Mouse (Mus musculus): ENCODE results near the gene Zfp617. TPM values are rescaled to one million over a fixed set of nuclear protein-coding genes. Genes with fewer than 3 reads are reported as not detected.
"Not testable (repeated sequence)": the region's sequence is repeated elsewhere in the genome, so short reads cannot be mapped to it uniquely, and the experiment has no call there.

Gene Zfp617
- polyA plus RNA-seq, 3 experiments from 2014 or later: 22.2 to 23.1 (median 22.8) TPM

GRCm38 (mm10) chr8:71952961-71953700, 44.7 kb downstream of the Zfp617 start:
- ATAC-seq: not testable (repeated sequence)

GRCm38 (mm10) chr8:71954666-71955065, 46.2 kb downstream of the Zfp617 start:
- no peak for ATAC-seq

DNA sequence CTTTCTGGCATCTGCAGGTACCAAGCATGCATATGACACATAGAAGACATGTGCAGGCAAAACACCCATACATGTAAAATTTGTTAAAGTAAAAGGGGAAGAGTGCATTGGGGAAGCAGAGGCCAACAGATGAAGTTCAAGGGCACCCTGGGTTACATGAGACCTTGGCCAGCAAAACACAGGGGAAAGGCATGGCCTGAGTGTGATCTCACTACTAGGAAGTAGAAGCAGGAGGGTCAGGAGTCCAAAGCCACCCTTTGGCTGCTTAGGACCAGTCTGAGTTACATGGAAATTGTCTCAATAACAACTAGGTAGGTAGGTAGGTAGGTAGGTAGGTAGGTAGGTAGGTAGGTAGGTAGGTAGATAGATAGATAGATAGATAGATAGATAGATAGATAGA, 52.0 kb downstream of the Zfp617 start:
- ATAC-seq: no peak

DNA sequence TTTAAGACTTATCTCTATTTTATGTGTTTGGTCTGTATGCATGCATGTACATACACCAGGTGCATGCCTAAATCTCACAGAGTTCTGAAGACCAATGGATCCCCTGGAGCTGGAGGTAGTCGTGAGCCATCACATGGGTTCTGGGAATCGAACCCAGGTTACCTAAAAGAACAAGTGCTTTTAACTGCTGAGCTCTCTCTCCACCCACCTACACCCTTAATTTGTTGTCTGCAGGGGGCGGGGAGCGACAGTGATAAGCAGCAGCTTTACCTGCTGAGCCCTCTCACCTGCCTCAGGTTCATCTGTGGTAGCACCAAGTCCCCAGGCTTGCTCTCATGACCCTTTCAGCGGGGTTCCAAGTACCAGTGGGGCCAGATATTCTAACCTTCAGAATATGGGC, 53.4 kb downstream of the Zfp617 start:
- ATAC-seq: no peak

- ATAC-seq: no peak
Measured at GRCm38 (mm10) chr8:71964051-71964450, 55.6 kb downstream of the Zfp617 start.

GRCm38 (mm10) chr8:71965166-71965565, 56.7 kb downstream of the Zfp617 start:
- no peak for ATAC-seq

DNA sequence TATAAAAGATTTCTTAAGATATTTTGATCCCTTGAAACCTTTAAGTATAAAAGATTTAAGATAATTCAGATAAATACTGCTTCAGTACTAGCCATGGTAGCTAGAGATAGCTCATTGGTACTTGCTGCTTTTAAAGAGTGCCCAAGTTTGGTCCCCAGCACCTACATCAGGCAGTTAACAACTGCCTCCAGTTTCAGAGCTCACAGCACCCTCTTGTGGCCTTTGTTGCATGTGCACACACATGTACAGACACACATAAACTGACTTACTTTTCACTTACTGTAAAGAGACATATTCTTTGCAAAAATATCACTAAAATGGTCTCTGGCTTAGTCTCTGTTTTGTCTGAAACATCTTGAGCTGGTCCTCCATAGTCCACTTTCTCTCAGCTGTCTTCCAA, 58.0 kb downstream of the Zfp617 start:
- no peak for ATAC-seq

DNA sequence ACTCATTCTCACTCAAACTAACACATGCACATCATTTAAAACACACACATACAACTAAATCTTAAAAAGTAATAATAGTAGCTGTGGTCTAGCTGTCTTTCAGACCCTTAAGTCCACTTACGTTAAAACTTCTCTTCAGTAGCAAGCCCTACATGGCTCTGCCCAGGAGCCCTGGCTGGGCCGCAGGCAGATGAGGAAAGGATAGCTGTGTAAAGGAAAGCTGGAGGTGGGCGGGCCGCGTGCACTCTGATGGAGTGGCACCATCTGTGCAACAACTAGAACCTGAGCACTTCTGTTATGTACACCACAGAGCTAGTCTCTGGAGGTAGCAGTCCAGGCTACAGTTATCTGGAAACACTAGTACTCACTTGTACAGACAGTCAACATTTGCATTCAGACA, 58.8 kb downstream of the Zfp617 start:
- no peak for ATAC-seq

DNA sequence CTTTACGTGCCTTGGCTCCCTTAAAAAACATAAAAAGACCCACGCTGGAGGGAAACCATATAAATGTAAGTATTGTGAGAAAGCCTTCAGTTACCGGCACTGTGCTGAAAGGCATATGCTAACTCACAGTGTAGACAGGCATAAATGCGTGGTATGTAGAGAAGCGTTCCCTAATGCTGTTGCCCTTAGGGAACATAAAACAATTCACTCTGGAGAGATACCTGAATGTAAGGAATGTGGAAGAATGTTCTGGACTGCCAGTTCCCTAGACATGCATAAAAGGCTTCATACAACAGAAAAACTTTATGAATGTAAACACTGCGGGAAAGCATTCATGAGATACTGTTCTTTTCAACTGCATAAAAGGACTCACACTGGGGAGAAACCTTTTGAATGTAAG, 59.7 kb downstream of the Zfp617 start:
- ATAC-seq: no peak

DNA sequence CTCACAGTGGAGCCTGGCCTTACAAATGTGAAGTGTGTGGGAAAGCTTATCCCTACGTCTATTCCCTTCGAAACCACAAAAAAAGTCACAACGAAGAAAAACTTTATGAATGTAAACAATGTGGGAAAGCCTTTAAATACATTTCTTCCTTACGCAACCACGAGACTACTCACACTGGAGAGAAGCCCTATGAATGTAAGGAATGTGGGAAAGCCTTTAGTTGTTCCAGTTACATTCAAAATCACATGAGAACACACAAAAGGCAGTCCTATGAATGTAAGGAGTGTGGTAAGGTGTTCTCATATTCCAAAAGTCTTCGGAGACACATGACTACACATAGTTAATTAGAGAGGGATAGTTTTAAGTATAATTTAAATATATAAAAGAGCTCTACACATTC, 60.2 kb downstream of the Zfp617 start:
- no peak for ATAC-seq

DNA sequence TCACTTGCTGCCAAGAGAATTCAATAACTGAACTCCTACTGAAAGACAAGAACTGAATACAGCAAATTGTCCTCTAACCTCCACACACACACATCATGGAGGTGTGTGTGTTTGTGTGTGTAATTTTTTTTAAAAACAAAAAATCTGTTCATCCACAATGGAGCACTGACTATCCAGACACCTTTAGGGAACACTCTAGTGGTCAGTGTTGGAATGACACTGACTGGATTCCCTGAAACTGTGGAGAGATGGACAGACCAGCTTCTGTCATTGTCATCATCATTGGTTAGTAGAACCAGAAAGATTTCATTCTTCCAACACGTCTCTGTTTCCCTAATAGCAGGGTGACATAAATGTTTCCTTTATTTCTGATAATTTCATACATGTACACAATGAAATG, 63.5 kb downstream of the Zfp617 start:
- ATAC-seq: no peak

GRCm38 (mm10) chr8:71974211-71974610, 65.8 kb downstream of the Zfp617 start:
- ATAC-seq: no peak

DNA sequence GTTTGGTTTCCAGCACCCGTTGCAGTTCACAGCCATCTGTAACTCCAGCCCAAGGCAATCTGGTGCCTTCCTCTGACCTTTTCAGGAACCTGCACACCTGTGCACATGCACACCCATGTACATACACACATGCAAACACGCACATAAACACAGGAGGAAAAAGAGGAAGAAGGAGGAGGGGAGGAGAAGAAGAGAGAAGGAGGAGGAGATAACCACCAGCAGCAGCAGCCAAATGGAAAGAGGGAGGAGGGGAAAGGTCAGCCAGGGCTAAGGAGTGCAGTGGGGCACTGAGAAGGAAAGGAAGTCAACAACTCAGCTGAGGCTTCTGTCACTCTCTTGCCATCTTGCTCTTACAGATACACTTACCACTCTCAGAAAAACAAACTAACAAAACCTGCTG, 72.6 kb downstream of the Zfp617 start:
- ATAC-seq: no peak

- ATAC-seq: no peak
Measured at GRCm38 (mm10) chr8:71981456-71981855, 73.0 kb downstream of the Zfp617 start.

Other genes with a start within 250 kb of the Zfp617 start
- gene Unc13a, start 236.9 kb upstream of the Zfp617 start, polyA plus RNA-seq (2017; shearing (Covaris generic)): under 1 TPM; 0.42 to 0.67 (median 0.54) TPM
- gene Jak3, start 232.3 kb upstream of the Zfp617 start, polyA plus RNA-seq (2017; shearing (Covaris generic)): 10 to 100 TPM; 18.9 to 30.3 (median 22.5) TPM
- 10 to 100 TPM; 11.7 to 25.4 (median 22.8) TPM for gene Insl3, start 219.4 kb upstream of the Zfp617 start, polyA plus RNA-seq (2017; shearing (Covaris generic))
- 1 to 10 TPM; 2.8 to 5.6 (median 4.3) TPM for gene B3gnt3, start 206.8 kb upstream of the Zfp617 start, polyA plus RNA-seq (2017; shearing (Covaris generic))
- gene Fcho1, start 182.9 kb upstream of the Zfp617 start, polyA plus RNA-seq (2017; shearing (Covaris generic)): 10 to 100 TPM; 37.6 to 66.4 (median 54.3) TPM
- 1 to 10 TPM; 4.1 to 5.5 (median 4.9) TPM for gene Zfp709, start 26.6 kb upstream of the Zfp617 start, polyA plus RNA-seq (2017; shearing (Covaris generic))
- gene Zfp882, start within 50 bp of the Zfp617 start, polyA plus RNA-seq (2017; shearing (Covaris generic)): 10 to 100 TPM in 1 of 3 experiments, 1 to 10 TPM in 2; 5.3 to 10.2 (median 6.1) TPM
- 10 to 100 TPM; 24.4 to 30.1 (median 26.0) TPM for gene Zfp961, start 42.4 kb downstream of the Zfp617 start, polyA plus RNA-seq (2017; shearing (Covaris generic))
- 1 to 10 TPM; 1.2 to 2.4 (median 2.2) TPM for gene Cyp4f18, start 101.0 kb downstream of the Zfp617 start, polyA plus RNA-seq (2017; shearing (Covaris generic))
- not detected for gene Olfr372, start 132.6 kb downstream of the Zfp617 start, polyA plus RNA-seq (2017; shearing (Covaris generic))
- under 1 TPM; 0.15 to 0.51 (median 0.46) TPM for gene Olfr373, start 174.5 kb downstream of the Zfp617 start, polyA plus RNA-seq (2017; shearing (Covaris generic))
- gene Olfr374, start 198.4 kb downstream of the Zfp617 start, polyA plus RNA-seq (2017; shearing (Covaris generic)): under 1 TPM; 0.08 to 0.72 (median 0.28) TPM
- gene Tpm4, start 226.3 kb downstream of the Zfp617 start, polyA plus RNA-seq (2017; shearing (Covaris generic)): 100 to 1,000 TPM; 170 to 464 (median 172) TPM